Mouse (Mus musculus) CD4-positive, CD25-positive, alpha-beta regulatory T cell, adult 9 weeks (primary cell): ENCODE measurements around the gene Gm34653. TPM values are rescaled to one million over a fixed set of nuclear protein-coding genes. Genes with fewer than 3 reads are reported as not detected.

Source experiments
- polyA plus RNA-seq: library from polyadenylated mRNA; unstranded; fragments of 100-300 nt; shearing (Covaris generic); gene quantifications from one replicate; pipeline ENCODE4 v1.2.1, GENCODE M21; 2017

The Gm34653 gene
- polyA plus RNA-seq = not detected

GRCm38 (mm10) chr2:34832766-34833457 is at the start of gene Gm34653:
TSS of gene Gm34653 (plus strand) at chr2:34833007.

DNA sequence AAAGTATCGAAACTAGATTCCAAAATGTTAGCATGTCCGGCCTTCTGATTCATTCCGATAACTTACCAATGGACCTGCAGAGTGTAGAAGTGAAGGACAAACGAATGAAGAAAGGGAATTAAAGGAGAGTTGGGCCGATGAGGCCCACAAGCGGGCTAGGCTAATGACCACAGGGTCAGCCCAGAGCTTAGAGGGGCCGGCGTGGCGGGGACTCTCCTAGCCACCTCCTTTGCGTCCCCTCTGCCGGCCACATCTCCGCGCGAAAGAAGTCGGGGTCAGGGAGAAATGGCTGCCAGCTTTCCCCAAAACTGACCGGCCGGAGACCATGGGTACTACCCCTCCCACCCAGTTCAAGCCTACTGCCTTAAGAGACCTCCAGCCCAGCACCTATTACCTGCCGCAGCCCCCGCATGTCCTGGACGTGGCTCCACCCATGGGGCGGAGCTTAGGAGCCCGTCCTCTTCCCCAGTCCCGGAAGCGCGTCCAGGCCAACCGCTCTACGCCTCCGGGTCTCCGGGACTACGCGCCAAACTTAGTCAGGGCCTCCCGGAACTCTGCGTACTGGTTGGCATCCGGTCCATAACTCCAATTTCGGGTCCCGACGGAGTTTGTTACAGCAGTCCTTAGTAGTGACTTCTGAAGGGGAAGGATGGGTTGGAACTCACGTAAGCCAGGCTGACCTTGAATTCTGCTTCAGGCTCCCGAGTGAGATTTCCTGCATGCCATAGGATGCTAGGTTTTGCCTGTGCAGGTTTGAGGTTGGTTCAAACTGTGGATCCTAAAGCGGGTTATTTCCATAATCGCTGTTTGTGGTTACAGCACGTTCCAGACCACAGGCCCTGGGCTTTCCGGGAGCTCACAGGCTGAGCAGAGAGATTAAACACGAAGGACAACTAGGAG is 33.2 kb upstream of the Gm34653 start, which contains the start of gene Rabepk:
TSS of gene Rabepk (minus strand) at position 556 of the 900 bp plus-strand sequence.

GRCm38 (mm10) chr2:34825827-34826459 is 6.9 kb upstream of the Gm34653 start, which contains the start of gene Fbxw2:
TSS of gene Fbxw2 (minus strand) at chr2:34826311.

DNA sequence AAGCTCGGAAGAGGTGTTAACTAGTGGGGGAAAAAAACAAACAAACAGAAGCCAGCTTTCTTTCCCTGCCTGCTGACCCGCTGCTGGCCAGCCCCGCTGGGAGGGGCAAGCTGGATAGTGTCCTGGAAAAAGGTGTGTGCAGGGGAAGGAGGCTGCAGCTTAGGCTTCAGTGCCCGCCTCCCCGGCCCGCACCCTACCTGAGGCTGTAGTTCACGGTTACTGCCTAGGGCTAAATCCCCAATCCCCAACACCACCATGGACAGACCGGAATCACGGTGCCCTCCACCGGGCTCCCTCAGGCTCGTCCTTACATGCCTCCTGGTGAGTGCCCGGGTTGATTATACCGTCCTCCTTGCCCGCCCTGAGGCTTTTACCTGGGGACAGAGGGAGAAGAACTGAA is 41.5 kb downstream of the Gm34653 start, which contains the start of gene Cutal:
TSS of gene Cutal (plus strand) at position 126 of the 400 bp plus-strand sequence.

GRCm38 (mm10) chr2:34874816-34875345 is 42.1 kb downstream of the Gm34653 start, which contains the start of gene Psmd5:
TSS of gene Psmd5 (minus strand) at chr2:34874968.

Other genes starting within 250 kb of the Gm34653 start
- gene Gapvd1, start 77.8 kb upstream of the Gm34653 start, polyA plus RNA-seq = 93.4 TPM
- 557 TPM for gene Hspa5, start 61.0 kb upstream of the Gm34653 start, polyA plus RNA-seq
- 49.0 TPM for gene Rabepk, start 33.1 kb upstream of the Gm34653 start, polyA plus RNA-seq
- gene Fbxw2, start 6.7 kb upstream of the Gm34653 start, polyA plus RNA-seq = 65.6 TPM
- not detected for gene Cutal, start 41.4 kb downstream of the Gm34653 start, polyA plus RNA-seq
- 52.0 TPM for gene Psmd5, start 42.0 kb downstream of the Gm34653 start, polyA plus RNA-seq
- gene Phf19, start 81.0 kb downstream of the Gm34653 start, polyA plus RNA-seq = 1.1 TPM
- 450 TPM for gene Traf1, start 128.8 kb downstream of the Gm34653 start, polyA plus RNA-seq
- 0.77 TPM for gene Hc, start 228.4 kb downstream of the Gm34653 start, polyA plus RNA-seq